Mouse (Mus musculus): ENCODE data around the gene Trim60. TPM values are rescaled to one million over a fixed set of nuclear protein-coding genes. Genes with fewer than 3 reads are reported as not detected.

The Trim60 gene
- not detected in 2 replicates for total RNA-seq (2014; fragmentation: Nextera tagmentation)
- not detected in 2 replicates for total RNA-seq (2017)

- ATAC-seq (replicated peaks; ENCODE audit: low FRiP score, low TSS enrichment, poor library complexity, severe bottlenecking), result no peak
These were observed at the start of gene Trim60, which contains the start of gene Trim61 for GRCm38 (mm10) chr8:65018423-65018822. Gene Trim60 (minus strand): TSS chr8:65018584. Gene Trim61 (minus strand): TSS chr8:65018523.

- no peak for ATAC-seq (replicated peaks; ENCODE audit: low FRiP score, low TSS enrichment, poor library complexity, severe bottlenecking)
These were observed 49.5 kb upstream of the Trim60 start for GRCm38 (mm10) chr8:65067694-65068472.

GRCm38 (mm10) chr8:65067031-65067430, 48.6 kb upstream of the Trim60 start:
- ATAC-seq (replicated peaks; ENCODE audit: low FRiP score, low TSS enrichment, poor library complexity, severe bottlenecking), result no peak

GRCm38 (mm10) chr8:65065622-65066021, 47.2 kb upstream of the Trim60 start:
- no peak for ATAC-seq (replicated peaks; ENCODE audit: low FRiP score, low TSS enrichment, poor library complexity, severe bottlenecking)

- ATAC-seq (replicated peaks; ENCODE audit: low FRiP score, low TSS enrichment, poor library complexity, severe bottlenecking), result no peak
These were observed 45.7 kb upstream of the Trim60 start for GRCm38 (mm10) chr8:65064071-65064470.

GRCm38 (mm10) chr8:65062195-65062594, 43.8 kb upstream of the Trim60 start:
- no peak for ATAC-seq (replicated peaks; ENCODE audit: low FRiP score, low TSS enrichment, poor library complexity, severe bottlenecking)

GRCm38 (mm10) chr8:65056722-65057121, 38.3 kb upstream of the Trim60 start:
- no peak for ATAC-seq (replicated peaks; ENCODE audit: low FRiP score, low TSS enrichment, poor library complexity, severe bottlenecking)

- no peak for ATAC-seq (replicated peaks; ENCODE audit: low FRiP score, low TSS enrichment, poor library complexity, severe bottlenecking)
These were observed 35.6 kb upstream of the Trim60 start for GRCm38 (mm10) chr8:65053968-65054367.

GRCm38 (mm10) chr8:65053554-65053953, 35.2 kb upstream of the Trim60 start:
- ATAC-seq (replicated peaks; ENCODE audit: low FRiP score, low TSS enrichment, poor library complexity, severe bottlenecking), result no peak

GRCm38 (mm10) chr8:65047801-65048200, 29.4 kb upstream of the Trim60 start:
- ATAC-seq (replicated peaks; ENCODE audit: low FRiP score, low TSS enrichment, poor library complexity, severe bottlenecking), result no peak

GRCm38 (mm10) chr8:65047193-65047592, 28.8 kb upstream of the Trim60 start:
- ATAC-seq (replicated peaks; ENCODE audit: low FRiP score, low TSS enrichment, poor library complexity, severe bottlenecking), result no peak

GRCm38 (mm10) chr8:65046565-65046964, 28.2 kb upstream of the Trim60 start:
- ATAC-seq (replicated peaks; ENCODE audit: low FRiP score, low TSS enrichment, poor library complexity, severe bottlenecking), result no peak

GRCm38 (mm10) chr8:65037117-65037533, 18.7 kb upstream of the Trim60 start, which contains the start of gene Apela:
Gene Apela (minus strand): TSS chr8:65037336.
- no peak for ATAC-seq (replicated peaks; ENCODE audit: low FRiP score, low TSS enrichment, poor library complexity, severe bottlenecking)

- no peak for ATAC-seq (replicated peaks; ENCODE audit: low FRiP score, low TSS enrichment, poor library complexity, severe bottlenecking)
These were observed 15.8 kb upstream of the Trim60 start for GRCm38 (mm10) chr8:65034136-65034535.

- ATAC-seq (replicated peaks; ENCODE audit: low FRiP score, low TSS enrichment, poor library complexity, severe bottlenecking), result no peak
These were observed 14.7 kb upstream of the Trim60 start for GRCm38 (mm10) chr8:65033056-65033455.

- no peak for ATAC-seq (replicated peaks; ENCODE audit: low FRiP score, low TSS enrichment, poor library complexity, severe bottlenecking)
These were observed 13.7 kb upstream of the Trim60 start for GRCm38 (mm10) chr8:65032107-65032506.

GRCm38 (mm10) chr8:65030735-65031485, 12.5 kb upstream of the Trim60 start:
- ATAC-seq (replicated peaks; ENCODE audit: low FRiP score, low TSS enrichment, poor library complexity, severe bottlenecking), result no peak

- ATAC-seq (replicated peaks; ENCODE audit: low FRiP score, low TSS enrichment, poor library complexity, severe bottlenecking), result no peak
These were observed 11.4 kb upstream of the Trim60 start for GRCm38 (mm10) chr8:65029776-65030175.

GRCm38 (mm10) chr8:65028959-65029686, 10.7 kb upstream of the Trim60 start:
- no peak for ATAC-seq (replicated peaks; ENCODE audit: low FRiP score, low TSS enrichment, poor library complexity, severe bottlenecking)

GRCm38 (mm10) chr8:65022485-65022884, 4.1 kb upstream of the Trim60 start:
- ATAC-seq (replicated peaks; ENCODE audit: low FRiP score, low TSS enrichment, poor library complexity, severe bottlenecking), result no peak
